Mouse (Mus musculus): ENCODE measurements around the gene Fam163b. TPM values are rescaled to one million over a fixed set of nuclear protein-coding genes. Genes with fewer than 3 reads are reported as not detected.

Fam163b gene
- polyA plus RNA-seq, 1 experiment from 2014 or later = 0.76 TPM

GRCm38 (mm10) chr2:27162656-27163055 lies 20.4 kb upstream of the Fam163b start:
- Histone ChIP-seq H3K9ac (no peak overlapping the region), H3K9me3 (replicated peaks) (no peaks in the 10 kb centered on the region), H3K4me1 (peaks cover 6% of the 10 kb centered on the region; the same call in 1 of the 2 replicates), H3K4me3 (no peak overlapping the region), H3K4me2 (no peak overlapping the region), H3K36me3 (ENCODE audit: poor library complexity, severe bottlenecking) (no peaks in the 10 kb centered on the region), H3K27me3 (no peaks in the 10 kb centered on the region), H3K27ac (no peak overlapping the region; the same call in 1 of the 2 replicates)
- 57% methylated on average over 11 of the region's 11 CpGs for WGBS
- no peak for ATAC-seq

DNA sequence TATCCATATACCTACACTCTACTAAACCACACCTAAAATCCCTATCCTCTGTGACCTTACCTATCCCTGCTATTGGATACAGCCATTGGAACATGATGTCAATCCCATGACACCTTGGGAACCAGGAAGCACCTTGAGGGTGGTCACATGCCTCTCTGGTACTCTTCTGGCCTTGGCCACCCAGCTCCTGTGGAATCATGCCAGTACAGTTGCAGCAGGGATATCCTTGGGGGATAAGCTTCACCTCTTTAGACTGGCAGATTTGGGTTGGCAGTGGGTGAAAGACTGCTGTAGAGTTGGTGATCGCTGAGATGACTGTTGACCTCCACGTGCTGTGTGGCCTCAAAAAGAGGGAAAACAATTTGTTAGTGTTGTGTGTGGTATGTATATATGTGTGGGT lies 19.2 kb upstream of the Fam163b start:
- no peak for ATAC-seq
- no peak overlapping the region for H3K9ac ChIP-seq
- H3K4me3 ChIP-seq = no peak overlapping the region
- H3K36me3 ChIP-seq (ENCODE audit: poor library complexity, severe bottlenecking) = no peaks in the 10 kb centered on the region
- no peaks in the 10 kb centered on the region for H3K9me3 ChIP-seq (replicated peaks)
- H3K27me3 ChIP-seq = no peaks in the 10 kb centered on the region
- H3K27ac ChIP-seq = no peak overlapping the region
- H3K4me1 ChIP-seq = peaks cover 6% of the 10 kb centered on the region; the same call in 1 of the 2 replicates
- WGBS = 92% methylated on average over 2 of the region's 2 CpGs
- no peak overlapping the region for H3K4me2 ChIP-seq

DNA sequence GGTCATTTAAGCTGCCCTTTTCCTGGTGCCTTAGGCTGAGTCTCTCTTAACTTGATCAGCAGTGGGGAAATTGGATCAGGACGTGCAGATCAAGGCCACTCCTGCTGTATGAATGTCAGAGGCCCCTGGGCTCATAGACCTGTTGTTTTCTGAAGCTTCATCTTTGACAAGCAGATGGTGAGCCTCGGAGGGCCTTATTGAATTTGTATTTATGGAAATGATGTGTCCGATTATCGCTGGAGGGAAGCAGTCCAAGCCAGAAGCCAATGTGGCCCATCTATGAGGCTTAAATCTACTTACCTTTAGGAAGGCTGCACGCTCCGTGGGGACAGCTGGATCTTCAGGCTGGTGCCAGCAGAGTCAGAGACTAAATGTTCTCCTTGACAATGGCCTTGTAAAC lies 14.3 kb upstream of the Fam163b start:
- Histone ChIP-seq H3K9ac (no peak overlapping the region), H3K4me1 (peaks cover 10% of the 10 kb centered on the region), H3K36me3 (ENCODE audit: poor library complexity, severe bottlenecking) (no peaks in the 10 kb centered on the region), H3K27ac (no peak overlapping the region), H3K9me3 (replicated peaks) (no peaks in the 10 kb centered on the region), H3K27me3 (no peaks in the 10 kb centered on the region), H3K4me3 (no peak overlapping the region), H3K4me2 (no peak overlapping the region)
- no peak for ATAC-seq
- 81% methylated on average over 6 of the region's 6 CpGs for WGBS

DNA sequence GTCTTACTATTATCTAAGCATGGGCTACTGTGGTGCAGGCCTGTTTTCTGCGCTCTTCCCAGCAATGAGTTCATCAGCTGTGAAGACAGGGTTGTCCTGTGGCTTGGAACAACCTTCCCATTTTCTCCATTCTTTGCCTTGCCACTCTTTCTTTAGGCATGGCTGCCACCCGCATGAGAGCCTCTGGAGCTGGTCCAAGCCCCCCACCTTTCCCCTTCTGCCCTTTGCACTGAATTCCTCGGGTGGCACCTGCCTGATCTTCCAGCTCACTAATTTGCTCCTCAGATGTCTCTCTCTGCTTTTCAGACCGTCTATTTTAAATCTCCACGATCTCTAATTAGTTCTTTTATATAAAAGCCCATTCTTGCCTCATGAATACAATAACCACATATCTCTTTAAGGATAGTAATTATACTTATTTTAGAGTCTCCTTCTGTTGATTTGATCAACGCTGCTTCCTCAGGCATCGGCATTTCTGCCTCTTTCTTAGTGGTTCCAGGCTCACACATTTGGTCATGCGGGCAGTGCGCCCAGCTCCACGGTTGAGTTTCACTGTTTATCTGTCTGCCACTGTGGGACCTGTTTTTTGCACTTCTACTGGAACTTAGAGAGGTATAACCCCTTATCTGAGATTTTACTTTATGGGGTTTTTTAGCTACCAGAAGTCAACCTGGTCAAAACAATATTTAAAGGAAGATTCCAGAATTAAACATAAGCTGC lies 12.3 kb upstream of the Fam163b start:
- H3K9me3 ChIP-seq (replicated peaks) = no peaks in the 10 kb centered on the region
- no peak overlapping the region for H3K9ac ChIP-seq

DNA sequence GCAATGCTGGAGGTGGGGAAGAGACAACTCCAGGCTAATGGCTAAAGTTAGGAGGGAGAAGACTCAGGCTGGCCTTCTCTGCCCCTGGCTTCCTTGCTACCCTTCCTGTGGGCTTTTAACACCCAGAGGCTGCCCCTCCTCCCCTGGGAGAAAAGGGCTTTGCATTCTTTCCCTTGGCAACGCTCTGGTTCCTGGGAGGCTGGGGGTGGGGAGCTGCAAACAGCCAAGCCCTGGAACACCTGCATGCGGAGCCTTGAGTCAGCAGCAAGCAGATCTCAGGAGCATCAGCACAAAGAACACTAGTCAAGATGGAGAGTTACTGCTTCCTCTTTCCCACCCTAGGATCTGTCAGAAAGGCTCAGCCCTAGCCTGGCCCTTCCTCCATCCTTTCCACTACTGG lies 7.2 kb upstream of the Fam163b start:
- WGBS = 11% methylated on average over 2 of the region's 2 CpGs
- no peak overlapping the region for H3K4me3 ChIP-seq
- 0 out of 2 replicates have a peak, but pooled peaks cover 3% of the 10 kb centered on the region for H3K27me3 ChIP-seq
- no peak overlapping the region for H3K9ac ChIP-seq
- H3K27ac ChIP-seq = no peak overlapping the region
- H3K36me3 ChIP-seq (ENCODE audit: poor library complexity, severe bottlenecking) = no peaks in the 10 kb centered on the region
- H3K4me1 ChIP-seq = peaks cover 13% of the 10 kb centered on the region
- no peak overlapping the region for H3K4me2 ChIP-seq
- H3K9me3 ChIP-seq (replicated peaks) = no peaks in the 10 kb centered on the region
- no peak for ATAC-seq

More for the DNA sequence above, 12.3 kb upstream of the Fam163b start:
- H3K27ac ChIP-seq = no peak overlapping the region
- no peaks in the 10 kb centered on the region for H3K36me3 ChIP-seq (ENCODE audit: poor library complexity, severe bottlenecking)
- ATAC-seq = no peak
- no peak overlapping the region for H3K4me3 ChIP-seq
- H3K27me3 ChIP-seq = no peaks in the 10 kb centered on the region
- WGBS = 47% methylated on average over 10 of the region's 10 CpGs
- H3K4me2 ChIP-seq = no peak overlapping the region
- peaks cover 11% of the 10 kb centered on the region for H3K4me1 ChIP-seq

- H3K27ac ChIP-seq = no peak overlapping the region
Observed at GRCm38 (mm10) chr2:27146840-27147239, 4.5 kb upstream of the Fam163b start.

GRCm38 (mm10) chr2:27144957-27145356 lies 2.7 kb upstream of the Fam163b start:
- no peak for ATAC-seq
- WGBS = 69% methylated on average over 2 of the region's 2 CpGs

More at GRCm38 (mm10) chr2:27146840-27147239, 4.5 kb upstream of the Fam163b start:
- H3K9ac ChIP-seq = no peak overlapping the region
- H3K36me3 ChIP-seq (ENCODE audit: poor library complexity, severe bottlenecking) = no peaks in the 10 kb centered on the region
- H3K27me3 ChIP-seq = peaks cover 18% of the 10 kb centered on the region
- no peaks in the 10 kb centered on the region for H3K9me3 ChIP-seq (replicated peaks)
- H3K4me2 ChIP-seq = no peak overlapping the region
- peaks cover 16% of the 10 kb centered on the region for H3K4me1 ChIP-seq
- no peak overlapping the region for H3K4me3 ChIP-seq
- ATAC-seq = no peak
- whole genome bisulfite sequencing = 75% methylated on average over 6 of the region's 6 CpGs

GRCm38 (mm10) chr2:27138356-27138755 lies 3.9 kb downstream of the Fam163b start:
- H3K27ac ChIP-seq = no peak overlapping the region
- 68% methylated on average over 4 of the region's 4 CpGs for WGBS
- H3K9me3 ChIP-seq (replicated peaks) = no peaks in the 10 kb centered on the region
- no peak for ATAC-seq
- H3K4me2 ChIP-seq = no peak overlapping the region
- peaks cover 10% of the 10 kb centered on the region for H3K4me1 ChIP-seq
- no peak overlapping the region for H3K4me3 ChIP-seq
- H3K27me3 ChIP-seq = peaks cover 34% of the 10 kb centered on the region
- no peak overlapping the region for H3K9ac ChIP-seq
- H3K36me3 ChIP-seq (ENCODE audit: poor library complexity, severe bottlenecking) = no peaks in the 10 kb centered on the region

More at GRCm38 (mm10) chr2:27144957-27145356, 2.7 kb upstream of the Fam163b start:
- no peak overlapping the region for H3K4me3 ChIP-seq
- no peak overlapping the region for H3K27ac ChIP-seq
- H3K9ac ChIP-seq = no peak overlapping the region
- peaks cover 17% of the 10 kb centered on the region for H3K4me1 ChIP-seq
- no peaks in the 10 kb centered on the region for H3K9me3 ChIP-seq (replicated peaks)
- peaks cover 37% of the 10 kb centered on the region for H3K27me3 ChIP-seq
- no peaks in the 10 kb centered on the region for H3K36me3 ChIP-seq (ENCODE audit: poor library complexity, severe bottlenecking)
- H3K4me2 ChIP-seq = no peak overlapping the region

- no peaks in the 10 kb centered on the region for H3K36me3 ChIP-seq (ENCODE audit: poor library complexity, severe bottlenecking)
- no peak overlapping the region for H3K4me2 ChIP-seq
- 74% methylated on average over 1 of the region's 1 CpGs for WGBS
- H3K9ac ChIP-seq = no peak overlapping the region
- no peak overlapping the region for H3K27ac ChIP-seq
- H3K4me1 ChIP-seq = peaks cover under 1% of the 10 kb centered on the region
- peaks cover 20% of the 10 kb centered on the region for H3K27me3 ChIP-seq
- no peaks in the 10 kb centered on the region for H3K9me3 ChIP-seq (replicated peaks)
- no peak for ATAC-seq
- no peak overlapping the region for H3K4me3 ChIP-seq
Observed at GRCm38 (mm10) chr2:27136789-27137188, 5.5 kb downstream of the Fam163b start.

- no peak for ATAC-seq
- no peak overlapping the region for H3K4me2 ChIP-seq
- 63% methylated on average over 3 of the region's 3 CpGs for WGBS
Observed at GRCm38 (mm10) chr2:27136336-27136735, 6.0 kb downstream of the Fam163b start.

GRCm38 (mm10) chr2:27135935-27136334 lies 6.4 kb downstream of the Fam163b start:
- Histone ChIP-seq H3K27me3 (peaks cover 11% of the 10 kb centered on the region), H3K4me3 (no peak overlapping the region), H3K27ac (no peak overlapping the region), H3K36me3 (ENCODE audit: poor library complexity, severe bottlenecking) (no peaks in the 10 kb centered on the region), H3K9ac (no peak overlapping the region), H3K4me1 (no peaks in the 10 kb centered on the region), H3K9me3 (replicated peaks) (no peaks in the 10 kb centered on the region), H3K4me2 (no peak overlapping the region)
- no peak for ATAC-seq
- 80% methylated on average over 5 of the region's 5 CpGs for WGBS

More at GRCm38 (mm10) chr2:27136336-27136735, 6.0 kb downstream of the Fam163b start:
- Histone ChIP-seq H3K4me1 (no peaks in the 10 kb centered on the region), H3K9me3 (replicated peaks) (no peaks in the 10 kb centered on the region), H3K4me3 (no peak overlapping the region), H3K27ac (no peak overlapping the region), H3K36me3 (ENCODE audit: poor library complexity, severe bottlenecking) (no peaks in the 10 kb centered on the region), H3K9ac (no peak overlapping the region), H3K27me3 (peaks cover 15% of the 10 kb centered on the region)

DNA sequence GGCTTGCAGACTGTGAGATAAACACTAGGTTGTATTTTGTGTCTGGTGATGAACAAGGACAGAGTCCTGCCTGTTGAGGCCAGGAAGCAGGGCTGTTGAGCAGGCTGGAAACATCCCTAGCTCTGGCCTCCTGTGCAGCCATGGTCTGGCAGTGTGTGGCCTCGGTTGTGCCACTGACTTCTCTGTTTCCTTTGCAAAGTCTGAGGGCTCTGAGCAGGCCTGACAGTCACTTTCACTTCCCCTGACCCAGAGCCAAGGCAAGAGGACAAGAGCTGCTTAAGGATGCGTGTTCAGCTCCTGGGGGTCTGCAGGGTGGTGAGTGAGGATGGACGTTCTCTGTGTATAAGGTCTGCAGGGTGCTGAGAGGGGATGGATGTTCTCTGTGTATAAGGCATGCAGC lies 13.3 kb downstream of the Fam163b start:
- Histone ChIP-seq H3K4me3 (no peak overlapping the region), H3K9me3 (replicated peaks) (no peaks in the 10 kb centered on the region), H3K4me2 (no peak overlapping the region), H3K27me3 (no peaks in the 10 kb centered on the region), H3K9ac (no peak overlapping the region), H3K4me1 (no peaks in the 10 kb centered on the region), H3K36me3 (ENCODE audit: poor library complexity, severe bottlenecking) (no peaks in the 10 kb centered on the region), H3K27ac (no peak overlapping the region)
- WGBS = 82% methylated on average over 3 of the region's 3 CpGs
- ATAC-seq = no peak

GRCm38 (mm10) chr2:27126496-27126895 lies 15.8 kb downstream of the Fam163b start:
- no peak overlapping the region for H3K4me2 ChIP-seq
- no peak overlapping the region for H3K4me3 ChIP-seq
- no peak overlapping the region for H3K27ac ChIP-seq
- H3K36me3 ChIP-seq (ENCODE audit: poor library complexity, severe bottlenecking) = no peaks in the 10 kb centered on the region
- H3K9me3 ChIP-seq (replicated peaks) = no peaks in the 10 kb centered on the region
- peaks cover 14% of the 10 kb centered on the region for H3K4me1 ChIP-seq
- no peaks in the 10 kb centered on the region for H3K27me3 ChIP-seq
- 54% methylated on average over 4 of the region's 4 CpGs for WGBS
- H3K9ac ChIP-seq = no peak overlapping the region
- ATAC-seq = no peak

Measured in forebrain, embryonic 13.5 days (tissue).